Mouse (Mus musculus): ENCODE data around the gene Yjefn3. TPM values are rescaled to one million over a fixed set of nuclear protein-coding genes. Genes with fewer than 3 reads are reported as not detected.

Yjefn3 gene
- total RNA-seq, 2 experiments from 2014 or later, result not detected

GRCm38 (mm10) chr8:69882833-69883600, 19.5 kb downstream of the Yjefn3 start:
- ATAC-seq (replicated peaks; ENCODE audit: poor library complexity, severe bottlenecking), result no peak

GRCm38 (mm10) chr8:69882021-69882756, 20.3 kb downstream of the Yjefn3 start:
- 0 out of 2 replicates have a peak, but pooled peaks have one; percentile 12 for ATAC-seq (replicated peaks; ENCODE audit: poor library complexity, severe bottlenecking)

GRCm38 (mm10) chr8:69881261-69881865, 21.1 kb downstream of the Yjefn3 start:
- ATAC-seq (replicated peaks; ENCODE audit: poor library complexity, severe bottlenecking), result no peak

- no peak for ATAC-seq (replicated peaks; ENCODE audit: poor library complexity, severe bottlenecking)
Observed at GRCm38 (mm10) chr8:69880841-69881240, 21.7 kb downstream of the Yjefn3 start.

GRCm38 (mm10) chr8:69879678-69880077, 22.8 kb downstream of the Yjefn3 start:
- no peak for ATAC-seq (replicated peaks; ENCODE audit: poor library complexity, severe bottlenecking)

GRCm38 (mm10) chr8:69877992-69878391, 24.5 kb downstream of the Yjefn3 start:
- no peak for ATAC-seq (replicated peaks; ENCODE audit: poor library complexity, severe bottlenecking)

GRCm38 (mm10) chr8:69877396-69877795, 25.1 kb downstream of the Yjefn3 start:
- ATAC-seq (replicated peaks; ENCODE audit: poor library complexity, severe bottlenecking), result no peak

- no peak for ATAC-seq (replicated peaks; ENCODE audit: poor library complexity, severe bottlenecking)
Observed at GRCm38 (mm10) chr8:69876967-69877366, 25.5 kb downstream of the Yjefn3 start.

- no peak for ATAC-seq (replicated peaks; ENCODE audit: poor library complexity, severe bottlenecking)
Observed at GRCm38 (mm10) chr8:69876097-69876496, 26.4 kb downstream of the Yjefn3 start.

GRCm38 (mm10) chr8:69874654-69875053, 27.9 kb downstream of the Yjefn3 start:
- no peak for ATAC-seq (replicated peaks; ENCODE audit: poor library complexity, severe bottlenecking)

- peak; percentile 33 for ATAC-seq (replicated peaks; ENCODE audit: poor library complexity, severe bottlenecking)
Observed at GRCm38 (mm10) chr8:69874155-69874554, 28.4 kb downstream of the Yjefn3 start.

GRCm38 (mm10) chr8:69870907-69871306, 31.6 kb downstream of the Yjefn3 start:
- ATAC-seq (replicated peaks; ENCODE audit: poor library complexity, severe bottlenecking), result no peak

- ATAC-seq (replicated peaks; ENCODE audit: poor library complexity, severe bottlenecking), result no peak
Observed at GRCm38 (mm10) chr8:69870003-69870765, 32.3 kb downstream of the Yjefn3 start.

- ATAC-seq (replicated peaks; ENCODE audit: poor library complexity, severe bottlenecking), result no peak
Observed at GRCm38 (mm10) chr8:69867696-69868326, 34.7 kb downstream of the Yjefn3 start.

- no peak for ATAC-seq (replicated peaks; ENCODE audit: poor library complexity, severe bottlenecking)
Observed at GRCm38 (mm10) chr8:69864180-69864579, 38.3 kb downstream of the Yjefn3 start.

- no peak for ATAC-seq (replicated peaks; ENCODE audit: poor library complexity, severe bottlenecking)
Observed at GRCm38 (mm10) chr8:69863387-69864020, 39.0 kb downstream of the Yjefn3 start.

- peak; percentile 82 for ATAC-seq (replicated peaks; ENCODE audit: poor library complexity, severe bottlenecking)
Observed at GRCm38 (mm10) chr8:69861251-69861650, 41.3 kb downstream of the Yjefn3 start.

- ATAC-seq (replicated peaks; ENCODE audit: poor library complexity, severe bottlenecking), result peak; percentile 51; the same call in 1 of the 2 replicates
Observed at GRCm38 (mm10) chr8:69860807-69861206, 41.7 kb downstream of the Yjefn3 start.

- ATAC-seq (replicated peaks; ENCODE audit: poor library complexity, severe bottlenecking), result no peak
Observed at GRCm38 (mm10) chr8:69853869-69854268, 48.6 kb downstream of the Yjefn3 start.
